Mouse (Mus musculus) urinary bladder, adult 2 months (tissue): ENCODE data around the gene Ptgis. TPM values are rescaled to one million over a fixed set of nuclear protein-coding genes. Genes with fewer than 3 reads are reported as not detected.
A peak's percentile ranks its signal among the peaks of the same experiment; 100 is the strongest.
"Not testable (repeated sequence)": the region's sequence is repeated elsewhere in the genome, so short reads cannot be mapped to it uniquely, and the experiment has no call there.

ENCODE experiments used
- DNase-seq: peaks from one replicate; pipeline ENCODE4 v3.0.0; 2022; ENCODE audit warnings: low spot score
- polyA plus RNA-seq: library from polyadenylated mRNA; depleted of rRNA; stranded (reverse); fragments of >200 nt; gene quantifications from 2 replicates; pipeline ENCODE4 v1.2.3, GENCODE M21; 2012

Ptgis gene
- polyA plus RNA-seq, 1 experiment, result 98.4 TPM

- no peak for DNase-seq
Measured at GRCm38 (mm10) chr2:167232132-167233008, 8.0 kb downstream of the Ptgis start.

GRCm38 (mm10) chr2:167230554-167230953, 9.8 kb downstream of the Ptgis start:
- no peak for DNase-seq

- no peak for DNase-seq
Measured at GRCm38 (mm10) chr2:167224937-167225336, 15.5 kb downstream of the Ptgis start.

GRCm38 (mm10) chr2:167224194-167224593, 16.2 kb downstream of the Ptgis start:
- DNase-seq, result no peak

- DNase-seq, result peak; percentile 41
Measured at GRCm38 (mm10) chr2:167222152-167222551, 18.3 kb downstream of the Ptgis start.

- no peak for DNase-seq
Measured at GRCm38 (mm10) chr2:167221159-167221845, 19.1 kb downstream of the Ptgis start.

- DNase-seq, result no peak
Measured at GRCm38 (mm10) chr2:167220736-167221135, 19.7 kb downstream of the Ptgis start.

- peak; percentile 47 for DNase-seq
Measured at GRCm38 (mm10) chr2:167219154-167219775, 21.1 kb downstream of the Ptgis start.

- DNase-seq, result no peak
Measured at GRCm38 (mm10) chr2:167213666-167214065, 26.7 kb downstream of the Ptgis start.

GRCm38 (mm10) chr2:167213076-167213475, 27.3 kb downstream of the Ptgis start:
- no peak for DNase-seq

GRCm38 (mm10) chr2:167212551-167212950, 27.9 kb downstream of the Ptgis start:
- DNase-seq, result no peak

GRCm38 (mm10) chr2:167212089-167212488, 28.3 kb downstream of the Ptgis start:
- DNase-seq, result no peak

- DNase-seq, result no peak
Measured at GRCm38 (mm10) chr2:167209900-167210299, 30.5 kb downstream of the Ptgis start.

- no peak for DNase-seq
Measured at GRCm38 (mm10) chr2:167208984-167209383, 31.4 kb downstream of the Ptgis start.

GRCm38 (mm10) chr2:167205918-167206629, 34.3 kb downstream of the Ptgis start:
- no peak for DNase-seq

GRCm38 (mm10) chr2:167204686-167205085, 35.7 kb downstream of the Ptgis start:
- DNase-seq, result not testable (repeated sequence)

- no peak for DNase-seq
Measured at GRCm38 (mm10) chr2:167203505-167204166, 36.8 kb downstream of the Ptgis start.

GRCm38 (mm10) chr2:167201463-167202291, 38.7 kb downstream of the Ptgis start:
- no peak for DNase-seq

GRCm38 (mm10) chr2:167198660-167199427, 41.6 kb downstream of the Ptgis start:
- DNase-seq, result no peak

GRCm38 (mm10) chr2:167193361-167193760, 47.0 kb downstream of the Ptgis start:
- DNase-seq, result no peak
